Mouse (Mus musculus): ENCODE measurements at regions not wholly inside any gene's neighbourhood (a gene's known extent, or its start where the extent isn't known, plus 50 kb on each side); places are given as distances from the start of the nearest gene placed in this dataset.

DNA sequence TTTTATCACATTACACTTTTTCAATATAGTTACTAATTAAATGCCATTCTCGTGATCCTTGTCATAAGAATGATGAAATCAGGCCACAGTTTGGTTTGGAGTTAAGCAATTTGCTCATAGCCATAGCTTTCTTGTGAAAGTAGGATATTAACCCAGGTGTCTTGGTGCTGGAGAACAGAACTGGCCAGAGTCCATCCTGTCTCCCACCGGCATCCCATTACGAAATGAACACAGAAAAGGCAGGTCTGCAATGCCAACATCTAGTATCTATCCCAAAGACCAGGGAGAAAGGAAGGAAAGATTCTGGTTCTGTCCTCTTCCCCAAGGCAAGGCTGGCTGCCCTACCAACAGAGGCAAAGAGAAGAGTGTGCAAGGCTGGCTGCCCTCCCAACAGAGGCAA is 61.6 kb upstream of the Avpr1a start:
- no peak for DNase-seq

DNA sequence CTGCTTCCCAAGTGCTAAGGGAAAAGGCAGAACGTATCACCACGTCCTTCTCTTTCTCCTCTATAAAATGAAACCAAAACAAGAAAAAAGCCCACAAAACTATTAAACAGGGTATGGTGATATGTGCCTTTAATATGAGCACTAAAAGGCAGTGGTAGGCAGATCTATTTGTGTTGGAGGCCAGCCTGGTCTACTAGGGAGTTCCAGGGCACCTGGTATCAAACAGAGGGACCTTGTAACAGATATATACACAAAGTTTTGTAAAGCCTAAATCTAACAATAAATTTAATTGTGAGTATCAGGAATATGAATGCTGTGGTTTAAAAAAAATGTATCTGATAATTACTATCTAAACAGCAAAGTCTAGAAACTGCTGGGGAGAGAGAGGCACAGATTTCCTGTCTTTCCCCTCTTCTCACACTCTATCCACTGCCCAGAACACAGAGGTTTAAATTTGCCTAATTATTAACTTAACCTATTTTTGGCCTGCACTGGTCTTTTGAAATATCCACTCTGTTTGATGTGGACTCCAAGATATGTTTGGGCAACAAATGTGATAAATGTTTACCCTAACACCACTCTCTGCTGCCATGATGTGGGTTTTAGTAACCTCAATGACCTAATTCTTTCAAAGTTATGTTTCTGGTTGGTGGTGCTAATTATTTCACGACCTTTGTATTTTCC is 68.5 kb upstream of the Avpr1a start:
- DNase-seq: no peak

DNA sequence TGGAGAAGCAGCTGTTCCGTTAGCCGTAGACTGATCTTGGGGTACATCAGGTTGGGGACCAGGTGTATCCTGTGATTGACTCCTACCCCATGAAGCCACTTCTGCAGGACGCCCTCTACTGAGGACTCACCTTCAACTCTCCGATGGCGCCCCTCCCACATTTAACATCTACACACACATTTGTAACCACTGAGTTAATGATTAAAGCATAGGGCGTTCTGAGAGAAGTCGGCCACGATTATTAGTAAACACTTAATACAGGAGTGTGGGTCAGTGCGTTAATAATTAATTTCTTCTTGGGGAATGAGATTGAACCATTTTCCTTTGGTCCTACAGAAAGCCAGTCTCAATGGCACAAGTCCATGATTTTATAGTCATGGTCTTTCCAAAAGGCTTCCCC is 105.0 kb upstream of the Avpr1a start:
- no peak for DNase-seq

DNA sequence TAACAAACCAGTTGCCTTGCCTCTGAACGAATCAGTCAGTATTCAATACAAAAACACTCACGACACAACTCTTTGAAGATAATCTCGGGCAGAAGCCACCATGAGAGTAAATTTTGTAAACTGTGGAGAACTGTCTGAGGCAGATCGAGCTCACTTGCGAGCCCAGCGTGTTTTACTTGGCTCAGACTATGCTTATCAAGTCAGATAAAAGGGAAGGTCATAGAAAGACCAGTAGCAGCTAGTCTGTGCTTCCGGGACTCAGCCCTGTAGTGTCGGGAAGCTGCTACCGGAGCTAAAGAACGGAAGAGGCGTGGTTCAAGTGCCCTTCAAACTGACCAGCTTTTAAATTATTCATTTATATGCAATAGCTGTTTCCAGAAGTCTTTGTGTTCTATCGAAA is 105.9 kb upstream of the Avpr1a start:
- peak in 1 of 2 experiments; percentile 5 for DNase-seq

DNA sequence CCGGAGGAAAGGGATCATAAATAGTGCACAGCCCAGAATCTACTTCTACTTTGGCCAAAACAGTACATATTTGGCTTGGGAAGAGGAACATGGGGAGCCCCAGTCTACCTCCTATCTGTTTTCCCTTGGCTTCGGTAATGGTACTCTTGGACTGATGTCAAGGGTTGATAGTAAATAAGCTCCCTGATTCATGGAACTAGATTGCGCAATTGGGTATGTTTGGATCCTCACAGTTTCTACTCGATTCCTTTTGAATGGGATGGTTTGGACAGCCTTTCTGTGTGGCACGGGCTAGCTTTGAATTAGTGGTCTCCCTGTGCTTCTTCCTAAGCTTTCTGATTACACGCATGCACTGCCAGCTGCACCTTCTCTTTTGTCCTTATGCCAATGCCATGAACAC is 121.4 kb upstream of the Avpr1a start:
- peak; percentile 61 to 73 for DNase-seq

DNA sequence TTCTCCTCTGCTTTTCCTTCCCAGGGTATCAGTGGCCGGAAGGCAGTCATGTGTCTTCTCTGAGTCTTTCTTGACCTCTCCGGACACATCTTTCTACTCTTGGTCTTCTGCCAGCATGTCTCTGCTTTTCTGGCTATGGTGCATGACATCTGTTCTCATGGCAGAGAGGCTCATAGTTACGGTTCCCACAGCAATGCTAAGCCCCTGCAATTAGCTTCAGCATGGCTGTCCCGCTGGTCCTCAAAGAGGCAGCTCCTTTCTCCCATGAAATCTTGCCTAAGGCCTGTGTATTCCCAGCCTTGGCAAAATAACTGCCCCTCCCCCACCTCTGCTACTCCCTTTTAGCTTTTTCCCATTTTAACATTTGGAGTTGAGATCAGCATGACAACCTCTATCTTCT is 129.4 kb upstream of the Avpr1a start:
- DNase-seq: peak; percentile 44 to 70

DNA sequence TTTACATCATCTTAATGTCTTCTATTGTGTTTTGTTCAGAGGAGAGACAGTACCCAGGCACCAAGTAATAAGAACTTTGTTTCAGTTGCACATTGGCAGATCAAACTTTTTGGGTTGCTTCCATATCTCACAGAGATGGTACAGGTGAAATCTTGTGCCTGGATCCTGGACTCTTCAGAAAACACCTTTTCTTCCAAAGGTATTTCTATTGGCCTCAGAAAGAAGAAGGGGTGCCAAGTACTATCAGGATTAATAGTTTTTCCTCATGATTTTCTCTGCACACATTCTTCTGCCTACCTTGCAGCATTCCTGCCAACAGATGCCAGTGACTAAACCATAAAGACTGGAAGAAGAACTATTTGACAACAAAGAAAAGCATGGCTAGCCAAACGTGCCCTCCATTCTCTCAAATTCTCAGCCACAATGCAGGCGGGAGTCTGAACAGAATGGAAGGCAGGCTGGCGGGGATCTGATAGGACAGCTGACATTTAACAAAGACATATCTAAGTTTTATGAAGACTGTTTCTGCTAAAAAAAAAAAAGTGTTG is 137.6 kb upstream of the Avpr1a start:
- no peak for DNase-seq

DNA sequence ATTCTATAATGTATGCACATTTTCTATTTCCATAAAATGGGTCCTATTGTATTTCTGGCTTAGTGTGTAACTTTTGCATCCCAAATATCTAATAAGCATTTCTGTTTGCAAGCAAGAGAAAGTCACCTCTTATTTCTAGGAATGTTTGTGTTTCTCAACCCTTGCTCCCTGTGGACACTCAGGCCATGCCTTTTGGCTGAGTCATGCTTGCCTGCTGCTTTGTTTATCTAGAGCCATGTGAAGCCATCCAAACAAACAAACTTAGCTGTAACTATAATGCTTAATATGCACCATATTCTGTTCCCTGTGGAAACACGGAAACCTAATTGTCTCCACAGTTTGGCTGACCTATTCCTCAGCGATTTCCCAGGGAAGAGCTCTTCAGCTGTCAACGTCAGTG is 139.6 kb upstream of the Avpr1a start:
- DNase-seq: peak; percentile 50 to 58

DNA sequence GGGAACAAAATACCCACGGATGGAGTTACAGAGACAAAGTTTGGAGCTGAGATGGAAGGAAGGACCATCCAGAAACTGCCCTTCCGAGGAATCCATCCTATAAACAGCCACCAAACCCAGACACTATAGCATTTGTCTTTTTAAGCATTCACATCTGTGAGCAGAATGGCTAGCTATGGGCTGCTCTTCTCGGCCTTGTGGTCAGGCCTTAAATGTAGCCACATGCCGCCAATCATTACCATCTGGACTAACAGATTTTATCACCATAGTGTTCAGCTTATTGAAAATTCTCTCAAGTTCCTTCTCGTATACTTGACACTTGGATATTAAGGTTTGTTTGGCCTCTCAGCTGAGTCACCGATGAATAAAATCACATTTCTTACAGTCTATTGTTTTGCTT is 146.0 kb upstream of the Avpr1a start:
- DNase-seq: no peak

DNA sequence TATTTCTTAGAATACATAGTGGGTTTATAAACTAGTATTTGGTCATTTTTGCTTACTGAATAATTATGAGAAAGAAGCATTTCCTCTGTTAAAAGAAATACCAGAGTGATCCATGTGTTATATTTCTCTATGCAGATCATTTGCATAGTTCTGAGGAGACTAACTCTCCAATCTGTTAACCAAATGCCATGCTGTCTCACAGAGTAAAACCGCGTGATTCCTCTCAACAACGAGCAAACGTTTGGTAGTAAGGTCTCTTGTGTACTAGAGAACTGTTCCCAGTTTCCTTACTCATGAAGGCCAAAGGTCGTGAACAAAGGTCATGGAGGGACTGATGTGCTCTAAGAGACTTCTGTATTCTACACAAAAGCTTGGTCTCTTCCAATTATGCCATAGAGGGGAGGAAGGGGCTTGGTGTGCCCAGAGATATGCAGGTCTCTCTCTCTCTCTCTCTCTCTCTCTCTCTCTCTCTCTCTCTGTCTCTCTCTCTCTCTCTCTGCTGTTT is 152.3 kb upstream of the Avpr1a start:
- no peak for DNase-seq

DNA sequence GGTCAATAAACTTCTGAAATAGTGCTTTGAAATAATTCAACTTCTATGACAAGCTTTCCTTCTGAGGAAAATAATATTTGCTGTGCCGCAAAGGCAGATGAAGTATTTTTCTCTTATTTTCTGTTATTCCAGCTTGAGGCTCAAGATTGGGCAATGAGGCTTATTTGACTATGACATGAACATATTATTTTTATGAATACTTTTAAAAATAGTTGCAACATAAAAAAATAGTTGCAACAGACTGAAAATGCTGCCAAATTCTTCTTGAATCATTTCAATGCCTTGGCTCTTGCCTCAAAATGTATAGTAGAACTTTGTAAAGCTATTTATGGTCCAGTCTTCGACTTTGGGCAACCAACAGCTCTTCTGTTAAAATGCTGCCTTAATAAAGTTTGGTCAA is 156.7 kb upstream of the Avpr1a start:
- DNase-seq: peak in 1 of 2 experiments; percentile 15

DNA sequence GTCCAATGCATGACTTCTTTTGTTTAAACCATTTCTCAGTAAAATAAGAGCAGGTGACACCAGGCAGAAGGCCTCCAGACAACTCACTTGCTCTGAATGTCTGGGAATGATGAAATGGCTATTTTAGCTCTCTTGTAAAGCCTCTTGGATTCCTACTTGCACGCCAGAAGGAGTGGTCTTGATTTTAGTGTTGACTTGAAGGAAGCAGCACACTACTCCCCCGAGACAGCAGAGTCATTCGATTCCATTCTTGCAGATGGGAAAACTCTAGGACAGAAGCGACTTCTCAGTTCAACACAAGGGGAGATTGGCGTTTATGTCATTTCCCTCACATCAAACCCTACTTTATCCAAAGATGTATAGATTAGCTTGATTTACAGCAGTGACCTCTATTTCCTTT is 157.2 kb upstream of the Avpr1a start:
- peak; percentile 60 to 75 for DNase-seq

DNA sequence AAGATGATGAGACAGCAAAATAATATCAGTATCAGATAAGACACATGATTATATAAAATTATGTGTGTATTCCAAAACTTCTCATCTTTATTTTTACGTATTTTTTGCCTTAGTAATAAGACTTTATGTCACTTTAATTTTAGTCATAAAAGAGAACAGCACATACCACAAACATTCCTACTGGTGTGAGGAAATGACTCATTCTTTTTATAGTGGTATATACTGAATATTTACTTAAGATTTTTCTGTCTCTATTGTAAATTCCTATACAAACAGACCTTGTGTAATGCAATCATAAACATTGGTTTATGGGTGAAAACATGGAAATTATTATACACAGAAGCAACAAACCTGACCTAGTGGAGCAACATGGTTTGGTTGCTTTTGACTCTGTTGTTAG is 173.4 kb upstream of the Avpr1a start:
- DNase-seq: no peak

DNA sequence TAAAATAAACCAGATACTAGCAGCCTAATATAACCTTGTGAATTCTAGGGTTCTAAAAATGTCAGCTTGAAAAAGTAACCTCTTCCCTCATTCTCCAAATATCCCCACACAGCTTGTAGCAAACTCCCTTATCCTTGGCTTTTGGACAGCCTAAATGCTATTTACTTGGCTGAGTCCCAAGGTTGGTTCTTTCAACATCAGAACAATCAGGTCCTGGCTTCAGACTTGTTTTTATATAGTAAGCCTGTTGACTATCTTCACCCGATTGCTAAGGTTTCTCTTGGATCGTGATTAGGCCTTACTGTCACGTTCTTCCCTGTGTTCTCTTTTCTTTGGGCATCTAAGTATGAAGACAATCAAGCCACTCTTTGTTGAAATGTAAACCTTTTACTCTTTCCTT is 174.1 kb upstream of the Avpr1a start:
- peak; percentile 14 to 26 for DNase-seq

DNA sequence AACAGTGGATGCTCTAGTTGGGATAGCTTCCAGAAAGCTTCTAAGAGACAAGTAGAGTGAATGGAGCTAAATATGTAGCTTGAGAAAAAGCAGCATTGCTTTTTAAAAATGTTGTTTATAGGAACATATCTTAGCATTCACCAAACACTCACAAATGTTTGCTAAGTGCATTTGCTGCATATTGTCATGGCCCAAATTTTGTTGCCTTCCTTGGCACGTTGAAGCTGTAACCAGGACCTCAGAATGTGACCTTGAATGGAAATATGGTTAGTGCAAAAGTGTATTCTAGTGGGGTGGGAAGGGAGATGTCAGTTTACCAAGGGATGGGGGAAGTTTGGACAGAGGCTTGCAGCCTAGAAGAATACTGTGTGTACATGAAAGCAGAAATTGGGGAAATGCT is 166.9 kb upstream of the Rxylt1 start:
- DNase-seq: no peak

DNA sequence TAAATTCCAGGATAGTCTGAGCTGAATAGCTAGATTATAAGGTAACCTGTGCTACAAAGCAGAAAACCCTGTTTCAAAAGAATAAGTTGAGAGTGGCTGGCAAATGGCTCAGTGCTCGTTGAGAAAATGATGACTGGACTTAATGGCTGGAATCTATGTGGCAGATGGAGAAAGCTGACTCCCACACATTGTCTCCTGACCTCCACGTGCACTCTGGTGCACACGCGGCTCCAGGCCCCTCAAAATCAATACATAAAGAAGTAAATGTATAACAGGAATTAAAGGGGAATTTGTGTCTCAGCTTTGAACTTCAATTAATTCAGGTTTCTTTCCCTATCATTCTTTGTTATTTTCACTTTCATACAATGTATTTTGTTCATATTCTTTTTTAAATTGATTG is 162.2 kb upstream of the Rxylt1 start:
- DNase-seq: no peak

DNA sequence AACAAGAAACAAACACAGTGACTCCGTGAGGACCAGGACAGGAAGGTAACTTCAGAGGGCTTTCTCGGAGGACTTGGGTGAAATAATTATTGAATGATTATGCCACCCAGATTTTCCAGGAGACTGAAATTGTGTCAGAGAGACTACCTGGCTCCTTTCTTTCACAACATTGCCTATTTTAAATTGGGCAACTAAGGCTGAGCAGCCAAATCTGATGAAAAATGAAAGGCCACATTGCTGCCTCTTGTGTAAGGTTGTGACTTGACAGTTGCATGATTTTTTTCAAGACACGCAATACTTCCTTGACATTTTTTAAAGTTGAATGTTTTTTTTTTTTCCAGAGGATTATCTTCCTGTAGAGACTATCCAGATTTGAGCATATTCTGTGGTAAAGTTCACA is 161.5 kb upstream of the Rxylt1 start:
- no peak for DNase-seq

DNA sequence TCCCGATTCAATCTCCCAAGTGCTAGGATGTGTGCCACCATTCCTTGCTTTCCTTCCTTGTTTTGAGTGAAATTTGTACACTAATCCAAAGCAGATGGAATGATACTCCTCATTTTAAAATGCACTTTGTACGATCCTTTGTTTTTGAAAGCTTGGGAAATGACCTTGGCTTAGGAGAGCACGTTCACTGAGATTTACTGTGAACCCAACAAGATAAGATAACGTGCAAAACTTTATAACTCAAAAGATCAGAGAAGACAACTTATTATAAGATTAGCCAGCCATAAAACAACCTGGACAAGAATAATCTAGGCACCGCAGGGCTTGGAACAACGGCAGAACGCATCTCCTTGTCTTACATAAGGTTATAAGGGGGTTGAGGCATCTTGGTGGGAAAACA is 134.6 kb upstream of the Rxylt1 start:
- no peak for DNase-seq

DNA sequence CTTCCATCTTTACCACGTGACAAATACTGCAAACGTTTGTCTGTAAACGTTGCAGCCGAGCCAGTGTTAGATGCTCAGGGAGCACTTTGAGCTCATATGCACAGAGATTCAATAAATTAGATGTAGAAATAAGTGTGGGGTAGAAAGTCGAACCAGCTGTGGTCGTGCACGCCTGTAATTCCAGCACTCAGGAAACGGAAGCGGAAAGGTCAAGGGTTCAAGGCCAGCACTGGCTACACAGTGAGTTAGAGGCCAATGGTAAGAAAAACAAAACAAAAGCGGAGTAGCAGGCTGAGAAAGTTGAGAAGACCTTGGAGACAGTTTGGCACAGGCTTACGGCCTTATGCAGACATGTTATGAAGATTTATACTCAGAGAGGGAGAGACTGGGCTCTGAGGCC is 133.6 kb upstream of the Rxylt1 start:
- DNase-seq: peak; percentile 9 to 12

DNA sequence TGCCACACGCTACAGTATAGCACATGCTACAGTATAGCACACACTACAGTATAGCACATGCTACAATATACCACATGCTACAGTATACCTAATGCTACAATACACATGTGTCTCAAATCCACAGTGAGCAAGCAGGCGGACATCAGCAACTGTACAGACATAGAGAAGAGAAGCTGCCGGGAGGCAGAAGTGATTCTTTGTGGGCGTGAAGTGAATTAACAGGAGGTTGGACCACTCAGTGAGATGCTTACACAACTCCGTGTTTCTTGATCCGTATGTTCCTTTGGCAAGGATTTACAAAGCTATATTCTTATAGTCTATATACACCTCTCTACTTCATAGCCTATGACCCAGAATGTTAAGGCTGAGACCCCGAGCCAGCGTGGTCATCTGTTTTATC is 128.5 kb upstream of the Rxylt1 start:
- no peak for DNase-seq

DNA sequence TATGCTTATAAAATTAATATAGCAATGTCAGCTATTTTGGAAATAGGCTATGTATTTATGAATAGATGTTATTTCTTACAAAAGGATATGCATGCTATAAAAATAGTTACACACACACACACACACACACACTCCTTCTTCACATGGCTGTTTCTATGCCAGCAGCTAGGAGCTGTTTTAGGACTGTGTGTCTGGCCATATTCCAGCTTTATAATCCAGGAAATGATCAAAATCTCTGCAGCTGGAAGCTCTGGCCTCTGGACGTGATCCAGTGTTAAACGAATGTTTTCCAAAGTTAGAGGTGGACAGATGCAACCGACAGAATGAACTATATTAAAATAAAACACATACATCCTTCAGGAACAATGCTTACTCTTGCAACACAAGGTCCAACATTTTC is 125.9 kb upstream of the Rxylt1 start:
- DNase-seq: no peak

DNA sequence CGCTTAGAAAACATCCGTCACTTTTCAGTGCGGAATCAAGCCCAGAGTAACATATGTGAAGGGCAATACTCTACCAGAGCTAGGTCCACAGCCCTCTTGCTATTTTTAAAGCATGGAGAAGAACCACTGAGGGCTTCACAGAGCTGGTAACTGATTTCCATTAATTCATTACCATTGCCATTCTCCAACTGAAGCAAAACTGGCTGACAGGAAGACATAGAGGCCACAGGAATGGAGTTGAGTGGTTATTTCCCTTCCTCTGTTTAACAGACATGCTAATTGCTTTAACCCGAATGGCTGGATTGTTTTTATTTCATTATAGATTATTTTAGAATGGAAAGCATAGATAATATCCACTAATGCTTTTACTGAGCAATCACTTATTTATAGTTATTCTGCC is 120.4 kb upstream of the Rxylt1 start:
- no peak for DNase-seq

DNA sequence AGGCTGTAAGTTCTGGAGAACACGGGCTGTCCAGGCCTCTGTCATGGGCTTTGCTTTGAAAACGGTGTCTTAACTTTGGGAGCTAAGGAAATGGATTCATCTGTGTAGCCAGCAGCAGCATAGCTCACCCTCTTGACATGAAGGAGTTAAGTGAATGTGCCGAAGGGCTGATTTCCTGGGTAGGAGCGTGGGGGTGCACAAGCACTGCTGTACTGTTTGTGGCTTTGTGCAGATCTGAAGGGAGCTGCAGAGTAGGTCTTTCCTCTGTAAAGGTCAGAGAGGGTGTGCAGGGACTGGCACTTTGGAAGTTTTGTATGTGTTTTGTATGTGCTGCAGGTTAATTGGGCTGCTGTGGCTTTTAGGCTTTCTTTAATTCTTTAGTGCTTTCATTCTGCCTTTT is 102.6 kb upstream of the Rxylt1 start:
- no peak for DNase-seq

DNA sequence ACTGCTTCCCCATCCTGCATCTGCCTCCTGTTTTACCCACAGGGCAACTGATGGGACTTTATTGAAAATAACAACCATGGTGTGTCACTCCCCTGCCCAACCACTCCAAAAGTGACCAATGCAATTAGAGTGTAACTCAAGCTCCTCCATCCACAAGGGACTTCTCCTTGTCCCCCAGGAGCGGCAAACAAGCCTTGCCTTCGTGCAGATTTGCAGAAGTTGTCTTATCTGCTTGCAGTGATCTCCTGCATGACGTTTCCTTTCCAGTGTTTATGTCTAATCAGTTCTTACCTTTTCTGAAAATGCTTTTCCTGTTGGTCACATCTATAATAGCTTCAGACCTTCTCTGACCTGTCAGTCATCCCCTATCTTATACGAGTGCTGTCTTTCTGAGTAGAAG is 100.5 kb upstream of the Rxylt1 start:
- DNase-seq: no peak

DNA sequence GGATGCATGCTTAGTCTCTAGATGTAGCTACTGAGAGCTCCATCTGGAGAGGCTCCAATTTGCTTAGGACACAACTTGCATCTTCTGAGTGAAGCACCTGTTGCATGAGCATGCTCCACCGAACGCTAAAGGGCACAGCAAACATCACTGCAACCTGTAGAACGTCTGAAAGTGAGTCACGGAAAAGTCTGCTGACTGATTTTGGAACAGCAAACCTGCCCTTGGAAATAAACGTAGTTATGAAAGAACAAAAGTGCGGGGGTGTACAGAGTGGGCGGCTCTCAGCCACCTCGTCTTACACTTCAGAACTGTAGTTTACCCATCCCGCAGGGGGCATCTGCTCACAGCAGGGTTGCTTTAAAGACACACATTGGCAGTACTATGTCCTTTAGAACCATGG is 97.0 kb upstream of the Rxylt1 start:
- no peak for DNase-seq

Data from heart, adult 18-20 months (tissue).